Mouse (Mus musculus) midbrain, embryonic 11.5 days (tissue): ENCODE results near the gene Fgf22. TPM values are rescaled to one million over a fixed set of nuclear protein-coding genes. Genes with fewer than 3 reads are reported as not detected.
"Not testable (repeated sequence)": the region's sequence is repeated elsewhere in the genome, so short reads cannot be mapped to it uniquely, and the experiment has no call there.

Source experiments
- ATAC-seq: fragments of 200-750 bp; cut with Nextera tagmentation; 2 replicates; pipeline ENCODE4 v1.8.0; 2017; ENCODE audit warnings: moderate TSS enrichment, moderate library complexity; ENCODE audit not compliant: low FRiP score
- DNase-seq: peaks from one replicate; pipeline ENCODE4 v3.0.0; 2015; ENCODE audit warnings: low spot score; ENCODE audit errors: missing footprints
- H3K27ac ChIP-seq: fragments of 300-500 bp; sonication (generic); 2 replicates; pipeline ENCODE4 v1.5.1; 2014; ENCODE audit warnings: low read depth, low read length
- H3K27me3 ChIP-seq: fragments of 300-500 bp; sonication (generic); 2 replicates; pipeline ENCODE4 v1.6.1; 2014; ENCODE audit warnings: mild to moderate bottlenecking, low read length, moderate library complexity, mixed read lengths; ENCODE audit not compliant: control insufficient read depth, insufficient read depth
- H3K36me3 ChIP-seq: fragments of 300-500 bp; sonication (generic); 2 replicates; pipeline ENCODE4 v1.6.1; 2014; ENCODE audit warnings: mild to moderate bottlenecking, low read length, moderate library complexity, mixed read lengths; ENCODE audit not compliant: control insufficient read depth, insufficient read depth
- H3K4me1 ChIP-seq: fragments of 300-500 bp; sonication (generic); 2 replicates; pipeline ENCODE4 v1.6.1; 2014; ENCODE audit warnings: low read length; ENCODE audit not compliant: control insufficient read depth, insufficient read depth
- H3K4me2 ChIP-seq: fragments of 300-500 bp; sonication (generic); 2 replicates; pipeline ENCODE4 v1.6.1; 2014; ENCODE audit warnings: mild to moderate bottlenecking, moderate library complexity
- H3K4me3 ChIP-seq: fragments of 300-500 bp; sonication (generic); 2 replicates; pipeline ENCODE4 v1.5.1; 2014; ENCODE audit warnings: low read depth, low read length
- H3K9ac ChIP-seq: fragments of 300-500 bp; sonication (generic); 2 replicates; pipeline ENCODE4 v1.6.1; 2014; ENCODE audit warnings: low read length
- H3K9me3 ChIP-seq: fragments of 300-500 bp; sonication (generic); 2 replicates; pipeline ENCODE4 v1.6.1; 2016; ENCODE audit warnings: low read length; ENCODE audit not compliant: control insufficient read depth
- WGBS: fragments of 180-500 bp; shearing (Covaris S2); extraction: QIAGEN DNeasy Blood & Tissue Kit; methylation state at CpG from one replicate; pipeline ENCODE4 v1.1.7; 2014; 5-methylcytosine and 5-hydroxymethylcytosine counted together
- polyA plus RNA-seq: library from polyadenylated mRNA; unstranded; fragments of >200 nt; fragmentation: Nextera tagmentation; extraction: Ambion mirVana; gene quantifications from 2 replicates; pipeline ENCODE4 v1.2.1, GENCODE M21; 2014

Gene Fgf22
- polyA plus RNA-seq, 1 experiment from 2014 or later, result 0.08 TPM

DNA sequence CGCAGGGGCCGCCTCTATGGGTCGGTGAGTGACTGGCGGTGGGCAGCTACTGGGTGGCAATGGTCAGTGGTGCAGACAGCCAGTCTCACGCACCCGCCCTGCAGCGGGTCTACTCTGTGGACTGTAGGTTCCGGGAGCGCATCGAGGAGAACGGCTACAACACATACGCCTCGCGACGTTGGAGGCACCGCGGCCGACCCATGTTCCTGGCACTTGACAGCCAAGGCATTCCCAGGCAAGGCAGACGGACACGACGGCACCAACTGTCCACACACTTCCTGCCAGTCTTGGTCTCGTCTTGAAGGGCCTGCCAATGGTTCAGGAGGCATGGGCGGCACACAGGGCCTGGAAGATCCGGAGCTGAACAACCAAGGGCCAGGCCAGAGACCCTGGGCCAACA, 1.8 kb downstream of the Fgf22 start:
- no peak overlapping the region for H3K27ac ChIP-seq
- no peak overlapping the region for H3K4me2 ChIP-seq
- ATAC-seq (no peak), DNase-seq (no peak)
- 91% methylated on average over 24 of the region's 24 CpGs for WGBS
- H3K9me3 ChIP-seq, result no peaks in the 10 kb centered on the region
- H3K27me3 ChIP-seq, result no peaks in the 10 kb centered on the region
- no peak overlapping the region for H3K9ac ChIP-seq
- H3K36me3 ChIP-seq, result peaks cover 32% of the 10 kb centered on the region
- H3K4me1 ChIP-seq, result peaks cover 8% of the 10 kb centered on the region
- no peak overlapping the region for H3K4me3 ChIP-seq

GRCm38 (mm10) chr10:79759675-79760074, 4.8 kb downstream of the Fgf22 start:
- not testable (repeated sequence) for H3K4me2 ChIP-seq, H3K27me3 ChIP-seq, H3K27ac ChIP-seq, DNase-seq, H3K4me3 ChIP-seq, H3K4me1 ChIP-seq, ATAC-seq, H3K9ac ChIP-seq, H3K9me3 ChIP-seq
- H3K36me3 ChIP-seq, result peaks cover 38% of the 10 kb centered on the region
- WGBS, result 85% methylated on average over 1 of the region's 1 CpGs

DNA sequence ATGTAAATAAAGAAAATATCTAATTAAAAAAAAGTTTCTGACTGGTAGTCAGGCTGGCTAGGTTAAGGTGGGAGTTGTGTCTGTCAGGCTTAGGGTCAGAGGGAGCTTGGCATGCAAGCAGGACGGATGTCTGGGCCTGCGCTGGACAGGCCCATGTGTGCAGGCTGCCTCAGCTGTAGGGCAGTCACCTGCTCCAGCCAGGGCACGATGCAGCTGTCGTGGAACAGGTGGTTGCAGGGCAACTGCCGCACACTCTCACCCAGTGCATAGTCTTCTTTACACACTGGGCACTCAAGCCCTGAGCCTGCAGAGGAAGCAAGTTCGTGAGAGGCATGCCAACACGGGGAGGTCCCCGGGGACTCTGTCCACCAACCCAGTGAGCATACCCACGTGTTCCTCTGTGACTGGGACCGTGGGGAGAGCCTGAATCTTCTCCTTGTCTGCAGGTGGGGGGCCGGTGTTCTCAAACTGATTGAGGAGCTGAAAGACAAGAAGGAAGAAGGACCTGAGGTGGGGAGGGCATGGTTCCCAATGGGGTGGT, 5.8 kb downstream of the Fgf22 start:
- no peak overlapping the region for H3K4me2 ChIP-seq
- ATAC-seq (no peak), DNase-seq (no peak)
- 95% methylated on average over 11 of the region's 11 CpGs for WGBS
- H3K36me3 ChIP-seq, result peaks cover 38% of the 10 kb centered on the region
- no peaks in the 10 kb centered on the region for H3K9me3 ChIP-seq
- no peaks in the 10 kb centered on the region for H3K27me3 ChIP-seq
- H3K9ac ChIP-seq, result no peak overlapping the region
- no peak overlapping the region for H3K27ac ChIP-seq
- peaks cover 11% of the 10 kb centered on the region for H3K4me1 ChIP-seq
- no peak overlapping the region for H3K4me3 ChIP-seq

DNA sequence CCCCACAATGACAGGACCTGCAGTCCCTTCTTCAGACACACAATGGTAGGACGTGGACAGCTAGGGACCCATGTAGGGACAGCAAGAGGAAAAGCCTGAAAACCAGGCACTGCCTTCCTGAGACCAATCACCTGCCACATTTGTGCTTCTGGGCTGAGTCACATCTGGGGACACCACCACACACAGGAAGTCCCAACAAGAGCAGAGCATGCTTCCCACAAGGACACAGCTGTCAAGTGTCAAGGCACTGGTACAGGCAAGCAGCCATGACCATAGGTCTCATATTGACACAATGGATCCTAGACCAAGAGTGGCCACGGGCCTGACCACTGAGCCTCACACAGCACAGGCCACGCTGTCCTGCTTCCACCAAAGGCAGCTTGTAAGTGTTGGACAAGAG, 8.0 kb downstream of the Fgf22 start:
- Histone ChIP-seq H3K36me3 (peaks cover 31% of the 10 kb centered on the region), H3K4me3 (no peak overlapping the region), H3K4me2 (no peak overlapping the region), H3K9ac (no peak overlapping the region), H3K27ac (no peak overlapping the region), H3K4me1 (peaks cover 19% of the 10 kb centered on the region), H3K9me3 (no peaks in the 10 kb centered on the region), H3K27me3 (no peaks in the 10 kb centered on the region)
- ATAC-seq (no peak), DNase-seq (no peak)
- WGBS, result 86% methylated on average over 3 of the region's 3 CpGs

GRCm38 (mm10) chr10:79764234-79764633, 9.4 kb downstream of the Fgf22 start:
- H3K4me3 ChIP-seq, result no peak overlapping the region
- peaks cover 22% of the 10 kb centered on the region for H3K4me1 ChIP-seq
- DNase-seq, result no peak
- 87% methylated on average over 7 of the region's 7 CpGs for WGBS
- no peak for ATAC-seq
- peaks cover 18% of the 10 kb centered on the region for H3K36me3 ChIP-seq
- H3K27ac ChIP-seq, result no peak overlapping the region
- H3K9ac ChIP-seq, result peak overlapping the region; percentile 5; the same call in 1 of the 2 replicates
- H3K4me2 ChIP-seq, result no peak overlapping the region
- no peaks in the 10 kb centered on the region for H3K9me3 ChIP-seq
- no peaks in the 10 kb centered on the region for H3K27me3 ChIP-seq

- DNase-seq, result no peak
- H3K9ac ChIP-seq, result peak overlapping the region; percentile 97
- no peak overlapping the region for H3K27ac ChIP-seq
- peak overlapping the region; percentile 97 for H3K4me3 ChIP-seq
- H3K4me1 ChIP-seq, result peaks cover 22% of the 10 kb centered on the region
- peaks cover 17% of the 10 kb centered on the region for H3K36me3 ChIP-seq
- no peaks in the 10 kb centered on the region for H3K27me3 ChIP-seq
- WGBS, result 64% methylated on average over 2 of the region's 2 CpGs
- no peak for ATAC-seq
- no peaks in the 10 kb centered on the region for H3K9me3 ChIP-seq
- peak overlapping the region; percentile 95 for H3K4me2 ChIP-seq
Measured at GRCm38 (mm10) chr10:79765228-79765745, 10.4 kb downstream of the Fgf22 start.

- 12% methylated on average over 13 of the region's 16 CpGs for WGBS
- no peak for ATAC-seq
- peaks cover 22% of the 10 kb centered on the region for H3K4me1 ChIP-seq
Measured at GRCm38 (mm10) chr10:79766001-79766507, 11.2 kb downstream of the Fgf22 start.

GRCm38 (mm10) chr10:79766508-79767325, 11.8 kb downstream of the Fgf22 start, which contains the start of gene Rnf126:
TSS of gene Rnf126 (minus strand) at chr10:79766952.
- peak within 1 kb of the TSS; percentile 78 for H3K27ac ChIP-seq
- WGBS, result under 1% methylated on average over 82 of the region's 101 CpGs
- peaks cover 22% of the 10 kb centered on the region for H3K4me1 ChIP-seq
- ATAC-seq (peak; percentile 92), DNase-seq (peak; percentile 100)
- peak within 1 kb of the TSS; percentile 95 for H3K4me2 ChIP-seq
- peak within 1 kb of the TSS; percentile 97 for H3K9ac ChIP-seq
- H3K9me3 ChIP-seq, result no peaks in the 10 kb centered on the region
- H3K36me3 ChIP-seq, result peaks cover 5% of the 10 kb centered on the region; the same call in 1 of the 2 replicates
- H3K4me3 ChIP-seq, result peak within 1 kb of the TSS; percentile 97
- H3K27me3 ChIP-seq, result no peaks in the 10 kb centered on the region

More at GRCm38 (mm10) chr10:79766001-79766507, 11.2 kb downstream of the Fgf22 start:
- Histone ChIP-seq H3K36me3 (peaks cover 12% of the 10 kb centered on the region), H3K9me3 (no peaks in the 10 kb centered on the region), H3K4me3 (peak overlapping the region; percentile 97), H3K27me3 (no peaks in the 10 kb centered on the region), H3K9ac (peak overlapping the region; percentile 97), H3K27ac (peak overlapping the region; percentile 78), H3K4me2 (peak overlapping the region; percentile 95)
- no peak for DNase-seq
